Mouse (Mus musculus) adrenal gland, postnatal 10 days (tissue): Measurements from ENCODE around the gene Phc2. TPM values are rescaled to one million over a fixed set of nuclear protein-coding genes. Genes with fewer than 3 reads are reported as not detected.

Experiments
- DNase-seq: peaks from one replicate; pipeline ENCODE4 v3.0.0; 2021; ENCODE audit warnings: mixed read lengths
- total RNA-seq, 2 experiments: library from RNA; stranded (reverse); gene quantifications; 2 replicates each; pipeline ENCODE4 v1.2.3; 2021

Gene Phc2
- total RNA-seq, 2 experiments from 2014 or later = 76.2 to 77.8 TPM

- no peak for DNase-seq
Observed at GRCm38 (mm10) chr4:128784950-128785631, 130.6 kb downstream of the Phc2 start.

GRCm38 (mm10) chr4:128785921-128786654 lies 131.6 kb downstream of the Phc2 start:
- no peak for DNase-seq

GRCm38 (mm10) chr4:128787023-128787939 lies 132.8 kb downstream of the Phc2 start:
- DNase-seq = no peak

- DNase-seq = no peak
Observed at GRCm38 (mm10) chr4:128788108-128788507, 133.6 kb downstream of the Phc2 start.

- DNase-seq = no peak
Observed at GRCm38 (mm10) chr4:128789646-128790045, 135.1 kb downstream of the Phc2 start.

GRCm38 (mm10) chr4:128793710-128794109 lies 139.2 kb downstream of the Phc2 start:
- DNase-seq = peak; percentile 85

GRCm38 (mm10) chr4:128794198-128794597 lies 139.7 kb downstream of the Phc2 start:
- DNase-seq = peak; percentile 70

- peak; percentile 50 for DNase-seq
Observed at GRCm38 (mm10) chr4:128795596-128795995, 141.1 kb downstream of the Phc2 start.

- DNase-seq = no peak
Observed at GRCm38 (mm10) chr4:128796788-128797187, 142.3 kb downstream of the Phc2 start.

- no peak for DNase-seq
Observed at GRCm38 (mm10) chr4:128801675-128802465, 147.4 kb downstream of the Phc2 start.

Other genes with a start within 250 kb of the Phc2 start
- gene Zscan20, start 44.6 kb upstream of the Phc2 start, total RNA-seq = 1 to 10 TPM; 4.3 to 5.6 TPM
- gene Tlr12, start 36.1 kb upstream of the Phc2 start, total RNA-seq = under 1 TPM; 0.63 to 0.76 TPM
- under 1 TPM; 0.12 TPM for gene A3galt2, start 100.7 kb downstream of the Phc2 start, total RNA-seq
- gene Zfp362, start 151.3 kb downstream of the Phc2 start, total RNA-seq = 10 to 100 TPM; 33.7 to 36.5 TPM
- gene Trim62, start 228.9 kb downstream of the Phc2 start, total RNA-seq = 10 to 100 TPM; 10.6 to 11.5 TPM